16 mouse cellular contexts compared by ENCODE assay signal in the genomic region with DNA sequence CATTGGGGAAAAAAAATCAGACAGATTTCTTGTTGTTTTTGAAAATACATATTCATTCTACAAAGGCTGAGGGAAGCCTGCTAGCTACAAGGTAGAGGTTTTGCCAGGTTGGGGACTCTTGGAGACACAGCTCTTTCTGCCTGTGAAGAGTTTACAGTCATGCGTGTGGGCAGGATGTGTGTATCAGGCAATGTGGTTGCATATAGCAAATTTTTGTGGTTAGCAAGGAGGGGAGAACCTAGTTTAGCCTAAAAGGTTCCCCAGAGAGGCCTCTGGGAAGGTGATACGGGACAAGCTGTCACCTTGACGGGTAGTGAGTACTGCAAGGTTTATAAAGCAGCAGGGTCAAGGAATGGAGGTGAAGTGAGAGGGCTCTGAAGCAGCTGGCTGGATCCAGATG. TPM values are rescaled to one million over a fixed set of nuclear protein-coding genes. Genes with fewer than 3 reads are reported as not detected.
DNase-seq lines count a peak whose midpoint lies in the region; ATAC-seq and TF ChIP-seq lines count a peak whose summit lies in the region.
"Had no signal": no experiment of that assay in that cellular context is flagged by ENCODE, and none has a peak within 500 bp of the region (broad histone marks: within the 10 kb centered on the region; RNA-seq: fewer than 3 reads in every experiment).

No protein-coding gene starts in this region.

- no peak for TF ChIP-seq CTCF in lung, embryonic 14.5 days (IDR thresholded peaks at IDR 0.05; ENCODE audit: low read depth)

- H3K9me3 ChIP-seq in lung, embryonic 14.5 days (ENCODE audit: low read depth, low read length): no peaks in the 10 kb centered on the region
- H3K9me3 ChIP-seq in embryonic facial prominence, embryonic 13.5 days: no peaks in the 10 kb centered on the region
- H3K9me3 ChIP-seq in limb, embryonic 14.5 days (ENCODE audit: control insufficient read depth, low read length): no peaks in the 10 kb centered on the region
- H3K9me3 ChIP-seq: heart, embryonic 15.5 days; kidney, embryonic 15.5 days; lung, embryonic 15.5 days had no signal

- H3K36me3 ChIP-seq in lung, embryonic 14.5 days (ENCODE audit: insufficient read depth): no peaks in the 10 kb centered on the region
- no peaks in the 10 kb centered on the region for H3K36me3 ChIP-seq in embryonic facial prominence, embryonic 13.5 days
- no peaks in the 10 kb centered on the region for H3K36me3 ChIP-seq in limb, embryonic 14.5 days (ENCODE audit: control insufficient read depth, insufficient read depth, low read length)
- H3K36me3 ChIP-seq: heart, embryonic 15.5 days; kidney, embryonic 15.5 days; lung, embryonic 15.5 days had no signal

- peaks cover 16% of the 10 kb centered on the region for H3K4me1 ChIP-seq in lung, embryonic 14.5 days (ENCODE audit: insufficient read depth)
- peaks cover 45% of the 10 kb centered on the region for H3K4me1 ChIP-seq in embryonic facial prominence, embryonic 13.5 days
- H3K4me1 ChIP-seq in limb, embryonic 14.5 days (ENCODE audit: control insufficient read depth, insufficient read depth, low read length): peaks cover 22% of the 10 kb centered on the region

- no peaks in the 10 kb centered on the region for H3K27me3 ChIP-seq in lung, embryonic 14.5 days (ENCODE audit: insufficient read depth, low read length)
- 0 out of 2 replicates have a peak, but pooled peaks cover 7% of the 10 kb centered on the region for H3K27me3 ChIP-seq in embryonic facial prominence, embryonic 13.5 days
- H3K27me3 ChIP-seq in limb, embryonic 14.5 days (ENCODE audit: control insufficient read depth, insufficient read depth, low read length): no peaks in the 10 kb centered on the region
- H3K27me3 ChIP-seq: heart, embryonic 15.5 days; kidney, embryonic 15.5 days; lung, embryonic 15.5 days had no signal

- ATAC-seq in lung, embryonic 14.5 days (ENCODE audit: insufficient read depth): no peak
- ATAC-seq in embryonic facial prominence, embryonic 13.5 days (ENCODE audit: insufficient number of reproducible peaks, insufficient read depth, low FRiP score, low TSS enrichment, low read depth): no peak
- ATAC-seq in limb, embryonic 14.5 days (ENCODE audit: low FRiP score, low read depth): no peak

- no peak overlapping the region for H3K9ac ChIP-seq in lung, embryonic 14.5 days
- no peak overlapping the region for H3K9ac ChIP-seq in embryonic facial prominence, embryonic 13.5 days
- H3K9ac ChIP-seq in limb, embryonic 14.5 days (ENCODE audit: low read depth, low read length, severe bottlenecking): no peak overlapping the region
- H3K9ac ChIP-seq: heart, embryonic 15.5 days; kidney, embryonic 15.5 days; lung, embryonic 15.5 days had no signal

- no peak overlapping the region for H3K4me3 ChIP-seq in lung, embryonic 14.5 days (ENCODE audit: low read depth, low read length)
- H3K4me3 ChIP-seq in embryonic facial prominence, embryonic 13.5 days: no peak overlapping the region
- H3K4me3 ChIP-seq in limb, embryonic 14.5 days (replicated peaks; ENCODE audit: low read length): no peak overlapping the region
- H3K4me3 ChIP-seq: heart, embryonic 15.5 days; kidney, embryonic 15.5 days; lung, embryonic 15.5 days had no signal

- DNase-seq in lung, embryonic 14.5 days: no peak
- DNase-seq in lung, postnatal 10 days: no peak
- no peak for DNase-seq in limb, embryonic 14.5 days (ENCODE audit: low spot score)
- DNase-seq in thymus, postnatal 4 days: peak; percentile 29
- DNase-seq in urinary bladder, postnatal 14 days (ENCODE audit: low spot score): no peak
- DNase-seq in adipocyte (ENCODE audit: low spot score): no peak
- no peak for DNase-seq in lung, postnatal 25 days (ENCODE audit: low spot score)
- DNase-seq: cerebellum, adult 18-20 months; left cerebral cortex, postnatal 4 days had no signal

- TF ChIP-seq POLR2A in limb, embryonic 14.5 days (IDR thresholded peaks at IDR 0.05; ENCODE audit: borderline replicate concordance, extremely low read depth, insufficient read depth, insufficient read length): no peak

- WGBS in lung, embryonic 14.5 days: 50% methylated on average over 3 of the region's 3 CpGs
- 27% methylated on average over 3 of the region's 3 CpGs for WGBS in embryonic facial prominence, embryonic 13.5 days
- 24% methylated on average over 3 of the region's 3 CpGs for WGBS in limb, embryonic 14.5 days

- H3K4me2 ChIP-seq in lung, embryonic 14.5 days: no peak overlapping the region
- no peak overlapping the region for H3K4me2 ChIP-seq in embryonic facial prominence, embryonic 13.5 days
- H3K4me2 ChIP-seq in limb, embryonic 14.5 days (replicated peaks; ENCODE audit: low read depth, low read length, severe bottlenecking): no peak overlapping the region
- H3K4me2 ChIP-seq: heart, embryonic 15.5 days; kidney, embryonic 15.5 days; lung, embryonic 15.5 days; midbrain, embryonic 11.5 days had no signal

- 0 out of 2 replicates have a peak overlapping the region, but pooled peaks have one; percentile 1 for H3K27ac ChIP-seq in lung, embryonic 14.5 days (ENCODE audit: low read depth)
- peak overlapping the region; percentile 53 for H3K27ac ChIP-seq in embryonic facial prominence, embryonic 13.5 days
- H3K27ac ChIP-seq in limb, embryonic 14.5 days (replicated peaks; ENCODE audit: low read depth, low read length): peak overlapping the region; percentile 46; the same call in 1 of the 2 replicates
- H3K27ac ChIP-seq: heart, embryonic 15.5 days; kidney, embryonic 15.5 days; lung, embryonic 15.5 days had no signal

RNA-seq across cellular contexts. Expression of a gene that starts 54.8 kb away (rescaled TPM):
- 0.21 TPM in 1 of 2 replicates, not detected in the other for polyA plus RNA-seq in lung, embryonic 14.5 days (2014; fragmentation: Nextera tagmentation; extraction: Ambion mirVana)
- polyA plus RNA-seq in embryonic facial prominence, embryonic 13.5 days (2015; fragmentation: Nextera tagmentation; extraction: Ambion mirVana): 1.5 and 1.7 TPM in 2 replicates
- 0.92 and 1.2 TPM in 2 replicates for polyA plus RNA-seq in limb, embryonic 14.5 days (2012; rRNA removed)
- 1.3 and 2.0 TPM in 2 replicates for polyA plus RNA-seq in limb, embryonic 14.5 days (2014; fragmentation: Nextera tagmentation; extraction: Ambion mirVana)
- polyA plus RNA-seq: forebrain, embryonic 11.5 days; midbrain, embryonic 11.5 days; neural tube, embryonic 11.5 days had no signal

Comparison
In these comparisons a context has a peak if more than half of its experiments do, and no peak if none do; other contexts are left out.
1. H3K27ac ChIP-seq: peak in every context shown above with its lines; median percentile 53 in embryonic facial prominence, embryonic 13.5 days; 46 in limb, embryonic 14.5 days; 1 in lung, embryonic 14.5 days.